Mouse (Mus musculus): ENCODE measurements around the gene Zfp316. TPM values are rescaled to one million over a fixed set of nuclear protein-coding genes. Genes with fewer than 3 reads are reported as not detected.

Gene Zfp316
- polyA plus RNA-seq (2015; fragmentation: Nextera tagmentation; extraction: Ambion mirVana) = 4.3 and 4.4 TPM in 2 replicates

- Histone ChIP-seq H3K9ac (peak within 1 kb of the TSS; percentile 92), H3K4me1 (peaks cover 23% of the 10 kb centered on the region), H3K27me3 (no peaks in the 10 kb centered on the region), H3K4me2 (replicated peaks) (peak within 1 kb of the TSS; percentile 89), H3K4me3 (peak within 1 kb of the TSS; percentile 89), H3K9me3 (no peaks in the 10 kb centered on the region), H3K27ac (no peak within 1 kb of the TSS; the same call in 1 of the 2 replicates), H3K36me3 (0 out of 2 replicates have a peak, but pooled peaks cover 6% of the 10 kb centered on the region)
- peak; percentile 83 for ATAC-seq (ENCODE audit: low FRiP score, low read depth)
- under 1% methylated on average over 77 of the region's 79 CpGs for WGBS
Measured at GRCm38 (mm10) chr5:143269363-143270150, at the start of gene Zfp316. Gene Zfp316 (minus strand): TSS chr5:143270022.

GRCm38 (mm10) chr5:143317288-143317610, 47.4 kb upstream of the Zfp316 start:
- WGBS = 87% methylated on average over 8 of the region's 8 CpGs
- Histone ChIP-seq H3K4me3 (no peak overlapping the region), H3K36me3 (peaks cover 70% of the 10 kb centered on the region), H3K9me3 (no peaks in the 10 kb centered on the region), H3K27ac (no peak overlapping the region), H3K4me1 (peaks cover 15% of the 10 kb centered on the region), H3K9ac (no peak overlapping the region), H3K27me3 (no peaks in the 10 kb centered on the region), H3K4me2 (replicated peaks) (no peak overlapping the region)
- no peak for ATAC-seq (ENCODE audit: low FRiP score, low read depth)

DNA sequence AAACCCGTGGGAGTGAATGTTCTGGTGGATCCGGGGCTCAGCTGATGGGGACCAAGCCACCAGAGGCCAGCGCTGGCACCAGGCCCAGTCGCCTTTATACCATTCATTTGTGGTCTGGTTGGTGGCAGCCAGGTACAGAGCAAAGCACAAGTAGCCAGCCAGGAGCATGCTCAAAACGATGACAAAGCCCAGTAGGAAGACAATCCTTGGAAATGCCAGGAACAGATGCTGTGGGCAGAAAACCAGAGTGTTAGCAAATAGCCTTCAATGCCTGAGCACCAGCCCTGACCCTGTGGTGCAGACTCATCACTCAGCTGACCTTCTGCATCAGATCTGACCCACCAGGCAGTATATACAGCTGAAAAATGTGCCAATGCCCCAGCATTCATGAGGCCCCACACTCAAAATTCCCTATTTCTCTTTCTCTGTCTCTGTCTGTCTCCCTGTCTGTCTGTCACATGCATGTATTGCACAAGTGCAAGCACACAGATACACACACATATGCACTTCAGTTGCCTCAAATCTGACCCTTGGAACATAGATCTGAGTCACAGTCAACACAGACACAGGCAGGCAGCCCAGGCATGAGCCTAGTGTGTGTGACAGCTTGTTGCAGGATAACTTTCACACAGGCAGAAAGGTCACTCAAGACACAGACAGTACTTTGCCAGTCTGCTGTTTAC, 46.9 kb upstream of the Zfp316 start:
- WGBS = 91% methylated on average over 5 of the region's 5 CpGs
- no peak for ATAC-seq (ENCODE audit: low FRiP score, low read depth)
- no peak overlapping the region for H3K4me3 ChIP-seq
- peaks cover 15% of the 10 kb centered on the region for H3K4me1 ChIP-seq
- H3K36me3 ChIP-seq = peaks cover 70% of the 10 kb centered on the region
- no peaks in the 10 kb centered on the region for H3K27me3 ChIP-seq
- H3K9me3 ChIP-seq = no peaks in the 10 kb centered on the region
- H3K27ac ChIP-seq = no peak overlapping the region
- no peak overlapping the region for H3K4me2 ChIP-seq (replicated peaks)
- H3K9ac ChIP-seq = no peak overlapping the region

DNA sequence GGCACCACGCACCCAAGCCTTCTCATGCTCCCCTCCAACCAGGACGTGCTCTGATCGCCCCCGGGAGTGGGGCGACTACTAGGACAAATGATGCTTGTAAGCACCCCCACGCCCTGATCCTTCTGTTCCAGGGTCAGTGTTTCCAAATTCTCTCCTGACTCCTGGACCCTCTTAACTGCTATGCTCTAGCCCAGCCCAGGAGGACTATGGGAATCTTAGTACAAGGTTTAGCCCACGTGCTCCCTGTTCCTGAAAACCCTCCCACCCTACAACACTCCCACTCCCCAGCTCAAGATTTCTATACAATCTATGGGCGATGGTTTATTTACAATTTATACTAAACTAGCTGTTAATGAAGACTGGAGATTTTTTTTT, 45.7 kb upstream of the Zfp316 start:
- Histone ChIP-seq H3K4me2 (replicated peaks) (peak overlapping the region; percentile 82), H3K9ac (peak overlapping the region; percentile 95), H3K4me1 (peaks cover 15% of the 10 kb centered on the region), H3K4me3 (peak overlapping the region; percentile 89), H3K27ac (peak overlapping the region; percentile 82; the same call in 1 of the 2 replicates), H3K27me3 (no peaks in the 10 kb centered on the region), H3K36me3 (peaks cover 70% of the 10 kb centered on the region), H3K9me3 (no peaks in the 10 kb centered on the region)
- 14% methylated on average over 8 of the region's 8 CpGs for WGBS
- peak; percentile 41; the same call in 1 of the 2 replicates for ATAC-seq (ENCODE audit: low FRiP score, low read depth)

- peak; percentile 86 for ATAC-seq (ENCODE audit: low FRiP score, low read depth)
- Histone ChIP-seq H3K27ac (peak within 1 kb of the TSS; percentile 82), H3K36me3 (peaks cover 70% of the 10 kb centered on the region), H3K4me2 (replicated peaks) (peak within 1 kb of the TSS; percentile 82), H3K9me3 (no peaks in the 10 kb centered on the region), H3K27me3 (no peaks in the 10 kb centered on the region), H3K4me3 (peak within 1 kb of the TSS; percentile 89), H3K4me1 (peaks cover 15% of the 10 kb centered on the region), H3K9ac (peak within 1 kb of the TSS; percentile 95)
- under 1% methylated on average over 100 of the region's 101 CpGs for WGBS
Measured at GRCm38 (mm10) chr5:143314730-143315513, 45.1 kb upstream of the Zfp316 start, which contains the start of gene E130309D02Rik. Gene E130309D02Rik (minus strand): TSS chr5:143315360.

DNA sequence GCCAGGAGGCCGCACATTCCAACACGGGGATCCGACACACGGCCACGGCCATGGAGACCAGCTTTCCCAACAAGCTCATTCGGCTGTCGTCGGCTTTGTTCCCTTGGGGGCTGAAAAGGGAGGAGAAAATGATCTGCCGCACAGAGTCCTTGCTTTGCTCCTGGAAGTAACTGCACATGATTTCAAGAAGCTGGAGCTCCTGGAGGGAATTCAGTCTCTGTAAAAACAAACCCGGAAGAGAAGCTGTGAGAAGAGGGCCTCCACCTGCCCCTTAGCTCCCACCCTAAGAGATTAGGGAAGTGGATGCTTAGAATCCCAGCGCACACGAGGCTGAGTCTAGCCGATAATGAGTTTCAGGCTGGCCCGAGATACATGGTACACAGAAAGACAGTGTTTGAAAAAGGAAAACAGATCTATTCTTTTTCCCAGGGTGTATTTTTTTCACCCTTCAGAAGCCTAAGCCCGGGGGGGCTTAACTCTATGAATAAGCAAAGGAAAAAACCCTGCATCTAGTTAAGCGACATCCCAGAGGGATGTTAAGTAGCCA, 44.4 kb upstream of the Zfp316 start:
- Histone ChIP-seq H3K4me3 (peak overlapping the region; percentile 89), H3K27me3 (no peaks in the 10 kb centered on the region), H3K27ac (peak overlapping the region; percentile 82; the same call in 1 of the 2 replicates), H3K36me3 (peaks cover 70% of the 10 kb centered on the region), H3K9me3 (no peaks in the 10 kb centered on the region), H3K4me2 (replicated peaks) (peak overlapping the region; percentile 82), H3K9ac (peak overlapping the region; percentile 95), H3K4me1 (peaks cover 15% of the 10 kb centered on the region)
- ATAC-seq (ENCODE audit: low FRiP score, low read depth) = no peak
- WGBS = 4% methylated on average over 16 of the region's 16 CpGs

- Histone ChIP-seq H3K4me3 (no peak overlapping the region), H3K9ac (no peak overlapping the region), H3K27me3 (no peaks in the 10 kb centered on the region), H3K27ac (no peak overlapping the region), H3K36me3 (peaks cover 71% of the 10 kb centered on the region), H3K4me1 (peaks cover 15% of the 10 kb centered on the region), H3K4me2 (replicated peaks) (no peak overlapping the region), H3K9me3 (no peaks in the 10 kb centered on the region)
- 62% methylated on average over 8 of the region's 8 CpGs for WGBS
- ATAC-seq (ENCODE audit: low FRiP score, low read depth) = no peak
Measured at GRCm38 (mm10) chr5:143311886-143312285, 42.1 kb upstream of the Zfp316 start.

DNA sequence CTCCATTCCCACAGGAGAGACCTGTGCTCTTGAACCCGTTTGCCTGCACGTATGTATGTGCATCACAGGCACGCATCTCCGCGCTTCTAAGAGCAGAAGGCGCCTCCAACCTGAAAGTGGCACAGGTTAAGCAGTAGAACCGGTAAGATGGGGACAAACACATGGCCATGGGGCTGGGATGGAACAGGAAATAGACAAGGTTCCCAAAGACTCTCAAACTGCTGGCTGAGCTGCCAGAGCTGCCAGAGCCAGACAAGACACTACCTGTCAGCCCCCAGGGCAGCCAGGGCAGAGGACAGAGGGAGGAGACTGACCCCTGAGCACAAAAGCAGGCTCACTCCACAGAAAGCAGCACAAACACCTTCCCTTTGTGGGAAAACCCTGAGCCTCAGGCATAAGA, 40.1 kb upstream of the Zfp316 start:
- Histone ChIP-seq H3K9me3 (no peaks in the 10 kb centered on the region), H3K27ac (no peak overlapping the region), H3K4me2 (replicated peaks) (no peak overlapping the region), H3K27me3 (no peaks in the 10 kb centered on the region), H3K4me3 (no peak overlapping the region), H3K36me3 (peaks cover 81% of the 10 kb centered on the region), H3K4me1 (peaks cover 15% of the 10 kb centered on the region), H3K9ac (no peak overlapping the region)
- 89% methylated on average over 7 of the region's 7 CpGs for WGBS
- ATAC-seq (ENCODE audit: low FRiP score, low read depth) = no peak

- H3K4me3 ChIP-seq = no peak overlapping the region
- H3K4me1 ChIP-seq = peaks cover 9% of the 10 kb centered on the region
- no peak overlapping the region for H3K27ac ChIP-seq
- peaks cover 89% of the 10 kb centered on the region for H3K36me3 ChIP-seq
- H3K4me2 ChIP-seq (replicated peaks) = no peak overlapping the region
- no peaks in the 10 kb centered on the region for H3K27me3 ChIP-seq
- H3K9me3 ChIP-seq = no peaks in the 10 kb centered on the region
- ATAC-seq (ENCODE audit: low FRiP score, low read depth) = no peak
- H3K9ac ChIP-seq = no peak overlapping the region
- 94% methylated on average over 5 of the region's 5 CpGs for WGBS
Measured at GRCm38 (mm10) chr5:143308825-143309224, 39.0 kb upstream of the Zfp316 start.

DNA sequence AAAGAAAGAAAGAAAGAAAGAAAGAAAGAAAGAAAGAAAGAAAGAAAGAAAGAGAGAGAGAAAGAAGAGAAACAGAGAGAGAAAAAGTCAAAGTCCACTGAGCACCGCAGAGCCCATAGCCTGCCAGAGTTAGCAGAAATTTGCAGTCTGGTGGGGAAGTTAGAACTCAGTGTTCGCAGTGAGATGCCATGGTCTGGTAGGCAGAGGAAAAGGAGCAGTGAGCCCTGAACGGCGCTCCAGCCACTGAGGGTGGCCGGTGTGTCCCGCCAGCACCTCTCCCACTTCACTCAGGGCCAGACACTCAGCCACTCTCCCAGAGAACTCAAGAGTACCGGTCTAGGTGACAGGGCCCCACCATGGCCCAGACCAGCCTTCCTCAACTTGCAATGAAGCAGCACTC, 34.4 kb upstream of the Zfp316 start:
- Histone ChIP-seq H3K36me3 (peaks cover 98% of the 10 kb centered on the region), H3K27ac (no peak overlapping the region), H3K9me3 (no peaks in the 10 kb centered on the region), H3K27me3 (no peaks in the 10 kb centered on the region), H3K4me3 (no peak overlapping the region), H3K4me2 (replicated peaks) (no peak overlapping the region), H3K4me1 (no peaks in the 10 kb centered on the region), H3K9ac (no peak overlapping the region)
- 95% methylated on average over 7 of the region's 7 CpGs for WGBS
- ATAC-seq (ENCODE audit: low FRiP score, low read depth) = no peak

- no peak for ATAC-seq (ENCODE audit: low FRiP score, low read depth)
Measured at GRCm38 (mm10) chr5:143301296-143301695, 31.5 kb upstream of the Zfp316 start.

More at GRCm38 (mm10) chr5:143301296-143301695, 31.5 kb upstream of the Zfp316 start:
- no peaks in the 10 kb centered on the region for H3K9me3 ChIP-seq
- H3K4me2 ChIP-seq (replicated peaks) = no peak overlapping the region
- no peaks in the 10 kb centered on the region for H3K4me1 ChIP-seq
- no peak overlapping the region for H3K4me3 ChIP-seq
- H3K27me3 ChIP-seq = no peaks in the 10 kb centered on the region
- WGBS = 81% methylated on average over 8 of the region's 8 CpGs
- no peak overlapping the region for H3K9ac ChIP-seq
- no peak overlapping the region for H3K27ac ChIP-seq
- peaks cover 79% of the 10 kb centered on the region for H3K36me3 ChIP-seq
